Mouse (Mus musculus) ovary, postnatal 36 days (tissue): Measurements from ENCODE around the gene Igsf9.

Experiments
- DNase-seq: peaks from one replicate; pipeline ENCODE4 v3.0.0; 2022; ENCODE audit warnings: low spot score, mixed read lengths

The Igsf9 gene

DNA sequence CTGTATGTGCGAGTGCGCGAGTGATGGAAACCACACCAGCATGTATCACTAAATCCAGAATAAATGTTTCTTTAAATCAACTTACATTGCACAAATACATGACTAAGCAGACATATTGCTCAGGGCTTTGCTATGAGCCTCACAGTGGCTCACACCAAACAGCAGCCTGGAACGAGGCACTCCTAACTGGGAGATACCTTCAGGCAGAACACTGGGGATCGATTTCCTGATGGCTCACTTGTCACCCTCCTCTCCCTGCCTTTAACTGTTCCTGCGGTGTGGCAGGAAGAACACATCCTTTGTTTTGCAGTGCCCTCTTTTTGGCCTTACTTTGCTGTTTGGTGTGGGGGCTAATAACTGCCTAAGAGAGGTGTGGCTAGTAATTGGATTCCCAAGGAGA is 38.1 kb downstream of the Igsf9 start:
- DNase-seq, result no peak

DNA sequence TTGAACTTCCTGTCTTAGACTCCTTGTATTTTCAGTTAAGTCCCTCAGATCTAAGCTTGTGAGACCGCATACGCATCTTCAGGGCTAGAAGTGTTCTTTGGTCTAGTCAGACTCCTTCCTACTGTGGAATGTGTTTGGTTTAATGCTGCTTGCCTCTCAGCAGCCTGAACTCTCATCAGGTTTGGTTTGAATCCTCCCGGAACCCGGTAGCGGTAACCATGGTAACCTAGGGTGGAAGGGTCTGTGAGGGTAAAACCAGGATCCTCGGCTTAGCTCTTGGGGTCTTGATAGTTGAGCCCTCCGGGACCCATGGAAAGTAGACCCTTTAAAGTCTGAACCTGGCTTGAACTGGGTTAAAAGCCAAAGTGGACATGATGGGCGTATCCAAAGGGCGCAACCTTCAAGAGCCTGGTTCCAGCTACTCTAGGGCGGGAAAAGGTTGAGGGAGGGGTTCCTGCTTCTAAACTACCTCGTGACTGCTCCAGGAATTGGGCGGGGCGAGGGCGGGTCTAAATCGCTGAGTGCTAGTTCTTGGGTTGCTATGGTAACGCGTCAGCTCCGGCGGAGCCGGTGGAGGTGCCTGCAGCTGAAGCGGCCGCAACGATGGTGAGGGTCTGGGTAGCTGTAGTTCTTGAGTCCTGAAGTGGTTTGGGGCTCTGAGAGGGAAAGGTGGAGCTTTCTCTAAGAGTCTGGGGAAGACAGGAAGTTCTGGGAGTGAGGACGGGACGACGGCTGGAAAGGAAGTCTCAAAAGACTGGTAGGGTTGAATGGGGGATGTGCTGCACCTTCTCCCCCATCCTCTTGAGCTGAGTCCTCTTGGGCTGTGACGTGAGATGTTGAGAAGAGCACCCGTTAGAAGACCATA is 39.2 kb downstream of the Igsf9 start, which contains the start of gene Cfap45:
Gene Cfap45, plus strand, starts transcription at position 226 of the 865 bp plus-strand sequence.
- DNase-seq, result peak; percentile 80

DNA sequence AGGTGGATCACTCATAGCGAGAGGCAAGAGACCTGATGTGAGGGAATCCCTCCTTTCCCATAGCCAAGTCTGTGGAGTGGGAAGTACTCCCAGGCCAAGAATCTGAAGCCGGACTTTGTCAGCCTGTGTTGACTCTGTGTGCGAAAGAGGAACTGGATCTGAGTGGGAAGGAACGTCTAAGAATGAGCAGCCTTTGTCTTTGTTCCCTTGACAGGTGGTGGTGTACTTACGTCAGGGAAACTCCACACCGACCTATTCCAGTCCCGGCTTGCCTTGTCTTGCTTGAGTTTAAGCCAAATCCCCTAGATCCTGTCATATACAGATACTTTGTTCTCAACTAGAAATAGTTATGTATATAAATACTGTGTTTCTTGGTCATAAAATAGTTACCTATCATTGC is 40.9 kb downstream of the Igsf9 start:
- DNase-seq, result no peak

DNA sequence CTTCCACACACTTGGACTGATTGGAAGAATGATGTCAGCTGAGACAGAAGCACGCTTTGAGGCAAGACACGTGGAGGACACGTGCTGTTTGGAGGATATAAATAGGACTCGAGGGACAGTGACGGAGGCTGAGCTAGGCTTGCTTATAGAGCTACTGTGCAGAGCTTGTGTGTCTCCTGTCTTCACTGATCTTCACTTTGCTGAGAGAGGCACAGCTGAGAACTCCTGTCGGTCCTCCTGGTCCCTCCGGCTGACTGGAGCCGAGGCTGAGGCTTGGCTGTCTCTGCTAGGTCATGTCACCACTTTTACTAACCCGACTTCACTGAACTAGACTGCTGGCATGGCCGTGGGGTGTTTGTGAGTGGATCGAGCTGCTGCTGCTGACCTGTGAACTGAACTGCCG is 42.1 kb downstream of the Igsf9 start:
- DNase-seq, result no peak

DNA sequence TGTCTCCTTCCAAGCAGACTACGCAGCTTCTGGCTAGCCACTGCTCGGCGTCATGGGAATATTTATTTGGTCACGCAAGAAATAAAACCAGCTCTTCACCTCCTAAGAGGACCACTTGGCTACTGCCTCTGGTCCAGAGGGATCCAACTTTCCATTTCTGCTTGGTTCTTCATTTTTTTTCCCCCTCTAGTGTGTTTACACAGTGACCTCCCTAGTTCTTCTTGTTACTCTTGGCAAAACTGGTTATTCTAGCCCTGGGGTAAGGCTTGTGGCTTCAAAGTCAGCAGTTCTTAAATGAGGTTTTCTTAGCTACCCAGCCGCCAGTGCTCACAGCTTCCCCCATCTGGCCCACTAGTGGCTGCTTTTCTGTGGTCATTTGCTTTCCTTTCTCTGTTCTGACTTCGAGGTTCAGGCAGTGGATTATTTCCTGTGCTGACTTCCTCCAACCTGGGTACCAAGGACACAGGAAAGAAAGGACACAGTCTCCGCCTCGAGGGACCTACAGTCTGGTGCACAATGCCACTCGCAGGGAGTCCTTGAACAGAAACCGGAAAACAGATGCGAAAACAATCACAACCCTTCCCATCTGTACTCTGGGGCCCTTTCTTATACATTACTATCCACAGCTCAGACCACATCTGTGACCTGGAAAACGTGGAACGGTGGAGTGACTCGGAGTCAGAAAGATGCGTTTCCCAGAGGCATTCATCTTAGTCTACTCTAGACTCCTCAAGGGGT is 43.6 kb downstream of the Igsf9 start:
- no peak for DNase-seq

DNA sequence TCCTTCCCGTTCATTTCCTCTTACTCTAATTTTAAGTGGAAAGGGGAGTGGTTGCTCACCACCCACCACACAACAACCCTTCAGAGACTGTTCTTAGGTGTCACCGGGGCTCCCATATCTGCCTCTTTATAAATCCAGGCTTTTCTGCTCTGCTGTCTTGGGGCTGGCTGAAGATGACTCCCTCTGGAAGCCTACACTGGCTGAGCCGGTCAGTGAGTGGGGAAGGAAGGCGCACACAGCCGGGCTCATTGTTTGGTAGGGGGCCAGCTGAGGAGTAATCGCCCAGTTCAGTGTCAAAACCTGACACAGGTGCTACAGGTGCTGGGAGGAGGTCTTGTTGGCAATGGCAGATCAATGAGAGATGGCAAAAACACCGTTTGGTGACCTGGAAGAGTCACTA is 44.4 kb downstream of the Igsf9 start:
- no peak for DNase-seq

DNA sequence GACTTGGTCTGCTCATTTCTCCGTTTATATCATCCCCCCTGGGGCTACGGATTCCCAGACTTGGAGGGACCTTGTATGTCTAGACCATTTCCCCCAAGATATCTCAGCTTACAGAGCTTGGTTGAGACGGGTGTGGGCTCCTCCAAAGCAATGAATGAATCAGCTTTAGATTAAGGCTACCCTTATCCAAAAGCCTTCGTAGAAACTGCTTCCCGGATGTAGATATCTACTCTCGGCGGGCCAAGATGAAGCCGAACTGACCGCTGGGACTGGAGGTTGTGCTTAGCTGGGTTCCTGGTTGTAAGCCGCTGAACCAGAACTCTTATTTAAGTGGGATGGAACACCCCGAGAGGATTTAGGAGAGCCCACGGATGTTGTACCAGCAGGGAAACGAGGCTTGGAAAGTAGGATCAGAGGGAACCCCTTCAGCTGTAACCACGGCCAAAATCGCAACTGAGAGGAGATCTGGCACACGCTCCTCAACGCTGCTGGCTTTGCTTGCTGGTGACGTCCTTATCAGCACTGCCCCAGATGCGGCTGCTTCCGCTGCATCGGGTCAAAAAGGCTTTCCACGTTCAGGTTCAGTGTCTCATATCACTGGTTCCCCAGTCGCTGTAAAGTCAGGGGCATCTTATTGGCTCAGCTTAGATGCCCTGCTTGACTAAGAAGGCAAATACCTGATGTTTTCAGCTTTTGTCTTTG is 44.9 kb downstream of the Igsf9 start:
- no peak for DNase-seq

DNA sequence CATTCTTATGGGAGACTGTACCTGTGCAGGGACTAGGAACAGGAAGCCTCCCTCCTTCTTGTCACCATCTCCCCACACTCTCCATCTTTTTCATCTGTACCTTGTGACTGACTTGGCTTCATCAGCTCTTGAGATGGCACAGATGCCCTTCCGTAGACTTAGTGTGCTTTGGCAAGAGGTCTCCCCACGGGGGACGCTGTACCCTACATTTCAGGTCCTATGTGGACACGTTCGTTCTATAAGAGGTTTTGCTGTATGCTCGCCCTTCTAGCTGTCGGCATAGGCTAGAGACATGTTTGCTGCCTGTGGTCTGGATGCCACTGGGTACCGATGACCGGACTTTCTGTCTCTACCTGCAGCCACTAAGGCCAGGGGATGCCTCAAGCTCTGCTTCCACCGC is 45.8 kb downstream of the Igsf9 start:
- DNase-seq, result no peak

DNA sequence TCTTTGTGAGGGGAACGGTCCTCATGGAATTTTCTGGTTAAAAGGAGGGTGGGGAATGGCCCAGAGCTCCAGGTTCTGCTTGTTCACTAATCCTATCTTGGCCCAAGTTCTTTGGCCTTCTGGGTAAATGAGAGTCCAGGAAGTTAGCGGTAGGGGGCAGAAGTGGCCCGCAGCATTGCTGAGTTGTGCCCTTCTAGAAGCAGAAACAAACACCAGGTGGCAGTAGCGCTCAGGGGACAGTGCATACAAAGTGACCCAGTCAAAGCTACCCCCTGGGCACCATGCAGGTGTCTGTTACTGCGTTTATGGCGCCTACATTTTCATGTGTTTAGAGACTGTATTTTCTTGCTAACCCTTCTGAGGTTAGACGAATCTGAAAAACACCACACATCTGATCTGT is 47.1 kb downstream of the Igsf9 start:
- peak; percentile 84 for DNase-seq

DNA sequence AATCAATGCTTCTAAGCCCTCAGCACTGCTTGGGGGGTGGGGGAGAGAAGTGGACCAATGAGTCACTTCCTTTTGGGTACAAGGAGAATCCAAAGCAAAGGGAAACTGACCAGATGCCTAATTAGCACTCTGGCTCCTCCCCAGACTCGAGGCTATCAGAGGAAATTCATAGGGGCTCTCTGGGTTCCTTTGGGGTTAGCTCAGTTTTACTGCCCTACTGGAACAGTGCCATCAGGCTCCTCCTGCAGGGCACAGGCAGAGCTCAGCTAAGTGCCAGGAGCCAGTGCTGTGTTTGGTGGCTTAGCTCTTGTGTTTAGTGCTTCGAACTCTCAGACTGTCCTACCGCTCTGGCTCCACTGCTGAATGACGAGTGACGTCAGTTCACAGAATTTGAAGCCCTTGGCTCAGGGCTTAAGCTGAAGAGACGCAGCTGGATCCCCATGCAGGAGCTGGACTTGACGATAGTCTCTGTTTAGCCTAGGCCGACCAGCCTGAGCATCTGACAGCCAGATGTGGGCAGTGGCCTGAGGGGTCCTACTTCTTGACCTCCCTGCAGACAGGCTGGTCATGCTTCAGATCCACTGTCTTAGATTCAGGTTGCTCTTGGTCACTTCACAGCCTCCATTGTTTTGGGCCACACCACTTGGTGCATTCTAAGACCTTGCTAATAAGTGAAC is 49.1 kb downstream of the Igsf9 start:
- DNase-seq, result no peak

DNA sequence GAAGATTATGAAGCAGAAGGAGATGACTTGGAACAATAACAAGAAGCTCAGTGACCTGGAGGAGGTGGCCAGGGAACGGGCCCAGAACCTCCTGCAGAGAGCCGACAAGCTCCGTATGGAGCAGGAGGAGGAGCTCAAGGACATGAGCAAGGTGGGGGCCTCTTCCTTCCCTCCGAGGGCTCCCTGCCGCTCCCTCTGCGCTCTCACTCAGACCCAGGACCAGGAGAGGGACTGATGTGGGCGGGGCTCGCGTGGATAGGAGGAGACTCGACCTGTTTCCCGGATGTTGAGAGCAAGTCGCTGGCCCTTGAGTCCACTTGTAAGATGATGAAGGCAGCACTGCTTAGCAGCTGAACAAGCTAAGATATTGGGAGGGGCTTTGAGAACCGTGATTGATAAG is 51.0 kb downstream of the Igsf9 start:
- DNase-seq, result peak; percentile 54

DNA sequence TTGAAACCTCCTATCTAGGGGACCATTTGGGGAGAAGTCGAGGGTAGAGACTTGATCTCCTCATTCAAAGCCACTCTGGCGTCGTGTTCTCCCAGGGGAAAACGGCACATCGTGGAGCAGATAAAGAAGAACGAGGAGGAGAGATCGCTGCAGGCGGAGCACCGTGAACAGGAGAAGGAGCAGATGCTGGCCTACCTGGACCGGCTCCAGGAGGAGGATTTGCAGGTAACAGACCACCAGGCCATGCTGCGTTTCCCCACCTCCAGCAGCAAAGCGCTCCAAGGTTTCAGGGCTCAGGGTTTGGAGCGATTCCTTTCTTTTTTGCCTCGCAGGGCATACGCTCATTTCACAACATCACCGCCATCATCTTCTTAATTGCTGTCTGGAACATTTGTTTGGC is 53.5 kb downstream of the Igsf9 start:
- DNase-seq, result no peak

DNA sequence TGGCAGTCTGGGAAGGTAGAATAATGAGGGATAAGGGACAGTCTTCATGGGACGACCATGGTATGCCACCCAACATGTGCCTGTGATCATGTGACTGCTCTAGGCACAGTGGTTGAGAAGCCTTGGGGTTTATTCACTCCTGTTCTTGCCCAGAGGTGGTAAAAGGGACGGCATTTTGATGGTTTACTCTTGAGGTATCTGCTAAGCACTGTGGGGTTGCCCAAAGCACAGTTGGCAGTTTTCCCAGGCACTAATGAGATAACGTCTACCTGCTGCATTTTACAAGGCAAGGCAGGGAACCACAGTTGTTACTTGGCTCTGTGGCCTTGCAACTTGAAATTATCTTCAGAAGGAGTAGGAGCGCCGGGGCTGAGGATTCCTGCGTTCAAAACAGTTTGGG is 58.2 kb downstream of the Igsf9 start:
- DNase-seq, result no peak

DNA sequence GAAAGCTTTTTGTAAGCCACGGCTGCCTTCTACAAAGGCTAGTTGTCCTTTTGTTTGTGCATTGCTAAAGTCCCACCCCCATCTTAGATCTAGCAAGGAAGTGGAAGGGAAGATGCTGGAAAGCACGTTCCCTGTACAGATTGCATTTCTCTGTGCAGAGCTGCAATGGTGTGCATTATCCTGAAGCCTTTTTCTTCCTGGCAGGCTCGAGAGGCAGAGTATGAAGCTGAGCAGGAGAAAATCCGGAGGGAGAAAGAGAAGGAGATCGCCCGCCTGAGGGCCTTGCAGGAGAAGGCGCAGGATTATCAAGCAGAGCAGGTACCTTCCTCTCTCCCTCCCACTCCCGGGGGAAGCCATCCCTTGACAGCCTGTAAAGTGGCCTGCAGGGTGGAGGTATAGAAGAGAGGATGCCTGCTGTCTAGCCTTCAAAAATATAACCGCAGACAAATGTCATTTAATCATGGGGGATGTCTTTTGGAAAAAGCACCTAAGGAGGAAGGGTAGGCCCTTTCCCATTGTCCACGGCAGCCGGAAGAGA is 58.8 kb downstream of the Igsf9 start:
- no peak for DNase-seq

DNA sequence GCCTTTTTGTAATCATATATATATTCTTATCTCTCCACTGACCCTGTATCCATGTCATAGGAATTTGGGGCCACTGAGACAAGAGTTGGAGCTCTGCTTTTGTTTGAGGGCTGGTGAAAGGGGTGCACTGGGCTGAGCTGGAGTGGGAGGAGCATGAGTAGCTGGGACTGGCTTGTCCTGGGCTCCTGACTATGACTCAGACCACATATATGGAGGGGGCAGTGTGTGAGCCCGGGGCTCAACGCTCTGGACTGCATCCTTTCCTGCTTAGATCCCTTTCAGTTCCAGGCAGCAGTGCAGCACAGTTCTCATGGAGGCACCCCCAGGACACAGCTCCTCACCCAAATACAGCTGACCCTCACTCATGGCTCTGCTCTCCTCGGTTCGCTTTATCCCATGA is 64.5 kb downstream of the Igsf9 start:
- DNase-seq, result no peak
